Mouse (Mus musculus) hindbrain, embryonic 14.5 days (tissue): ENCODE measurements around the gene Paox. TPM values are rescaled to one million over a fixed set of nuclear protein-coding genes. Genes with fewer than 3 reads are reported as not detected.
"Not testable (repeated sequence)": the region's sequence is repeated elsewhere in the genome, so short reads cannot be mapped to it uniquely, and the experiment has no call there.

ENCODE experiments used
- ATAC-seq: fragments of 200-750 bp; cut with Nextera tagmentation; 2 replicates; pipeline ENCODE4 v1.8.0; 2017; ENCODE audit warnings: moderate number of reproducible peaks, mild to moderate bottlenecking, moderate TSS enrichment, moderate library complexity; ENCODE audit not compliant: low FRiP score
- DNase-seq: peaks from one replicate; pipeline ENCODE4 v3.0.0-alpha.2; 2015; ENCODE audit warnings: low spot score
- H3K27ac ChIP-seq: fragments of 300-500 bp; sonication (generic); 2 replicates; pipeline ENCODE4 v1.5.1; 2014; ENCODE audit warnings: mild to moderate bottlenecking, moderate library complexity
- H3K27me3 ChIP-seq: fragments of 300-500 bp; sonication (generic); 2 replicates; pipeline ENCODE4 v1.6.1; 2014; ENCODE audit warnings: mild to moderate bottlenecking, low read length, mixed read lengths; ENCODE audit not compliant: control insufficient read depth, insufficient read depth
- H3K36me3 ChIP-seq: fragments of 300-500 bp; sonication (generic); replicated peaks from 2 replicates; pipeline ENCODE4 v1.6.1; 2014; ENCODE audit not compliant: control insufficient read depth, insufficient read depth
- H3K4me1 ChIP-seq: fragments of 300-500 bp; sonication (generic); replicated peaks from 2 replicates; pipeline ENCODE4 v1.6.1; 2014; ENCODE audit warnings: antibody characterized with exemption, low read length, mixed read lengths; ENCODE audit not compliant: control insufficient read depth, insufficient read depth
- H3K4me2 ChIP-seq: fragments of 300-500 bp; sonication (generic); replicated peaks from 2 replicates; pipeline ENCODE4 v1.6.1; 2014; ENCODE audit warnings: mild to moderate bottlenecking, moderate library complexity
- H3K4me3 ChIP-seq: fragments of 300-500 bp; sonication (generic); replicated peaks from 2 replicates; pipeline ENCODE4 v1.5.1; 2014; ENCODE audit warnings: mild to moderate bottlenecking, low read length
- H3K9ac ChIP-seq: fragments of 300-500 bp; sonication (generic); 2 replicates; pipeline ENCODE4 v1.6.1; 2014
- H3K9me3 ChIP-seq: fragments of 300-500 bp; sonication (generic); 2 replicates; pipeline ENCODE4 v1.6.1; 2016; ENCODE audit warnings: low read length; ENCODE audit not compliant: control insufficient read depth
- WGBS: fragments of 180-500 bp; shearing (Covaris S2); extraction: QIAGEN DNeasy Blood & Tissue Kit; methylation state at CpG from one replicate; pipeline ENCODE4 v1.1.7; 2014; 5-methylcytosine and 5-hydroxymethylcytosine counted together
- polyA plus RNA-seq: library from polyadenylated mRNA; unstranded; fragments of >200 nt; fragmentation: Nextera tagmentation; extraction: Ambion mirVana; gene quantifications from 2 replicates; pipeline ENCODE4 v1.2.1, GENCODE M21; 2014

Paox gene
- polyA plus RNA-seq, 1 experiment from 2014 or later = 10.7 TPM

DNA sequence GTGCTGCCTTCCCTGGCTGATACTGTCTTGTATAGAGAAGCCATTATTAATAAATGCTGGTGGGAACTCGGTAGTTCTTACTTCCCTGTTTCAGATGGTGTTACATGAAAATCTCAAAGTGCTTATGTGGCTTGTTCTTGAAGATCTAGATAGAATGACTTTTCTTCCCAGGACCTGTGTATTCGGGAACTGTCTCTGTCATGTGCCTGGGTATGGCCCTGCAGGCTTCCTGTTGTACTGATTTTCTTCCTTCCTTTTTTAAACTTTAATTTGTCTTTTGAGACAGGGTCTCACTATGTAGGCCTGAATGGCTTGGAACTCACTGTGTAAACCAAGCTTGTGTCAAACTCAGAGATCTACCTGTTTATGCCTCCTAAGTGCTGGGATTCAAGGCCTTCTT, 12.3 kb downstream of the Paox start:
- no peak overlapping the region for H3K4me2 ChIP-seq
- H3K27me3 ChIP-seq = no peaks in the 10 kb centered on the region
- 84% methylated on average over 2 of the region's 2 CpGs for WGBS
- ATAC-seq = no peak
- H3K4me3 ChIP-seq = no peak overlapping the region
- H3K4me1 ChIP-seq = peaks cover 9% of the 10 kb centered on the region; the same call in 1 of the 2 replicates
- no peak overlapping the region for H3K27ac ChIP-seq
- DNase-seq = no peak
- H3K36me3 ChIP-seq = no peaks in the 10 kb centered on the region
- H3K9me3 ChIP-seq = no peaks in the 10 kb centered on the region
- no peak overlapping the region for H3K9ac ChIP-seq

DNA sequence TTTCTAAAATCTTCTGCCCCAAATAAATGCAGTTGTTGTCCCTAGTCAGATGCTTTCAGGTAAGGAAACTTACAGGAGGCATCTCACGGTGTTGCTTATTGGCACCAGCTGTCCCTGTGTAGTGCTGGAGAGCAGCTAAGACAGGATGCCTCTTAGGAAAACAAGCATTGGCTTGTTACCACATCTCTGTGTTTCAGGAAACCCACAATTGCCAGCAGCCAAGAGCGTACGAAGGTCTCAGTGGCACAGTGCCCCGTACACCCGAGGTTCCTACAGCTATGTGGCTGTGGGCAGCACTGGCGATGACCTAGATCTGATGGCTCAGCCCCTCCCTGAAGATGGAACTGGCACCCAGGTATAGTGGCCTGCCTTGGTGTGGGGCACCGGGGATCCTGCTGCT, 16.6 kb downstream of the Paox start:
- H3K27ac ChIP-seq, H3K36me3 ChIP-seq, H3K27me3 ChIP-seq, H3K4me2 ChIP-seq, H3K9ac ChIP-seq, H3K9me3 ChIP-seq, H3K4me1 ChIP-seq, H3K4me3 ChIP-seq, ATAC-seq, DNase-seq: not testable (repeated sequence)
- 96% methylated on average over 7 of the region's 7 CpGs for WGBS

DNA sequence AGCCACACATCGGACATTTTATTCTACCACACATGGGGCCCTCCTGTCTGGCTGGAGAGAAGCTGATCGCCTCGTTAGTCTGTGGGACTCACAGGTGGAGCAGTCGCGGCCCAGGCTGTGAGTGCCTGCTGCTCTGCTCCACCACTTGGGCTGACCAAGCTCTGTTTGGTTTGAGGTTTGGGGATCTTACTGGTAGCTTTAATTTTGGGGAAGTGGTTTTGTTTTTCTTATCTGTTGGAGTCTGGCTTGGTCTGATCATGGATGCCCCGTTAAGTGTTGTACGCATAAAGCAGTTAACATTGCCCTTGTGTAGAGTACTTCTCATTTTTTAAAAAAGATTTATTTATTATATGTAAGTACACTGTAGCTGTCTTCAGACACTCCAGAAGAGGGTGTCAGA, 18.4 kb downstream of the Paox start:
- ATAC-seq, H3K36me3 ChIP-seq, H3K4me2 ChIP-seq, H3K27me3 ChIP-seq, H3K9ac ChIP-seq, DNase-seq, H3K4me1 ChIP-seq, H3K9me3 ChIP-seq, H3K4me3 ChIP-seq, H3K27ac ChIP-seq: not testable (repeated sequence)
- over 99% methylated on average over 6 of the region's 7 CpGs for WGBS

DNA sequence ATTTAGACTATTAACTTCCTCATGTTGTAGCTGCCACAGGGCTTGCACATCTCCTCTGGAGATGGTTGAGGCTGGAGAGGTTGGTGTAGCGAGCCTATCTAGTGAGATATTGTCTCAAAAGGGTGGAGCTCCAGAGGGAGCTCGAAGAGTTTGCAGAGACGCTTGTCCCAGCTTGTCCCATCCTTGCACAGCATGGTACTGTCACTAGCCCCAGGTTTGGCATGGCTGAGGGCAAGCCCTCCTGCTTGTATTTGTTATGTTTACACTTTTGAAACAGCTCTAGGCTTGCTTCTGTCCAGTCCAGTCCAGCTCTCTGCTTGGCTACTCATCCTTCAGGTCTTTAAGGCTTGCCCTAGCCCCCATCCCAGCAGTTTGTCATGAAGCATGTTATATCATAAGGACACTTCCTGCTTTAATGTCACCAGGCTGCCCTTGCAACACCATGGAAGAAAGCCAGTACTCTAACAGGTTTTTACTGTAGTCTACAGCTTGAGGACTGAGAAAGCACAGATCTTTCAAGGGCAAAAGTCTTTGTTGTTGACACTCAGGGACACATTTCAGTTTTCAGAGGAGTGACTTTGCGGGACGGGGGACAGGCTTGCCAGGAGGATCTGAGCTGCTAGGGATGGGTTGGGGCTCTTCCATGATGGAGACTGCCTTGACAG, 19.6 kb downstream of the Paox start:
- Histone ChIP-seq H3K4me1 (peaks cover 4% of the 10 kb centered on the region), H3K4me3 (no peak overlapping the region), H3K4me2 (no peak overlapping the region), H3K9ac (no peak overlapping the region), H3K36me3 (no peaks in the 10 kb centered on the region), H3K9me3 (no peaks in the 10 kb centered on the region), H3K27ac (no peak overlapping the region), H3K27me3 (no peaks in the 10 kb centered on the region)
- WGBS = 86% methylated on average over 5 of the region's 5 CpGs
- ATAC-seq (no peak), DNase-seq (no peak)

DNA sequence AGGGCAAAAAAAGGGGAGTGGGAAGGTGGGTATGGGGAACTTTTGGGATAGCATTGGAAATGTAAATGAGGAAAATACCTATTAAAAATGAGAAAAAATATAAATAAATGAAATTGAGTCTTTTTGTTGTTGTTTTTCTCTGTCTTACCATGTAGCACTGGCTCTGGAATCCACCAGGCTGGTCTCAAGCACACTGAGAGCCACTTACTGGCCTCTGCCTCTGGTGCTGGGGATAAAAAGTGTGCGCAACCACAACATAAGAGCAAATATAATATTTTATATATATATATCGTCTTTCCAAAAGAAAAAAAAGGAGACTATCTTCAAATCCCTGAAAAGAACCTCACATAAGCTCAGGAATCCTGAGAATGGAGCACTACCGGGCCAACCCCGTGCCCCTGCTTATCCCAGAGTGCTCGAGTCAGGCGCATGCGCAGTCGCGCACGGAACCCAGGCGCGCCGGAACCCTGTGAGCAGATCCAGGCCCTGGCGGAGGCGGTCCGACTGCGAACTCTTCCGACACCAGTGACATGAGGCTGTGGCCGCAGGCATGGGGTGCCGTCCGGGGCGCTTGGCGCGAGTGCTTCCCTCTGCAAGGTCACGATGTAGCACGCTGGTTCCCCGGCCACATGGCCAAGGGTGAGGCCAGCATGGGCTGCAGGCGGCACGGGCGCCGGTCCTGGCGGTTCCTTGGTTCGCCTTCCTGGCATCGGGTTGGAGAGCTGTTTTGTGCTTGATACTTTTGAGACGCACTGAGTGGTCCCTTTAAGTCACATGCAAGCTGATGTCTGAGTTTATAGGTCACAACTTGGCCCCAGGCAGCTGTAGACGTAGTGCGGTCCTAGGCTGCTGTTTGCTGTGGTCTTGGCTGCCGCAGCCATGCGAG, 21.8 kb downstream of the Paox start, which contains the start of gene Mtg1:
TSS of gene Mtg1 (plus strand) at position 430 of the 886 bp plus-strand sequence.
- H3K27me3 ChIP-seq = no peaks in the 10 kb centered on the region
- H3K9me3 ChIP-seq = no peaks in the 10 kb centered on the region
- H3K4me2 ChIP-seq = peak within 1 kb of the TSS; percentile 81
- peak; percentile 98 for DNase-seq
- H3K27ac ChIP-seq = peak within 1 kb of the TSS; percentile 76
- ATAC-seq = peak; percentile 98
- no peaks in the 10 kb centered on the region for H3K36me3 ChIP-seq
- H3K4me3 ChIP-seq = peak within 1 kb of the TSS; percentile 55
- H3K4me1 ChIP-seq = peaks cover 4% of the 10 kb centered on the region
- peak within 1 kb of the TSS; percentile 74 for H3K9ac ChIP-seq
- 1% methylated on average over 39 of the region's 39 CpGs for WGBS

DNA sequence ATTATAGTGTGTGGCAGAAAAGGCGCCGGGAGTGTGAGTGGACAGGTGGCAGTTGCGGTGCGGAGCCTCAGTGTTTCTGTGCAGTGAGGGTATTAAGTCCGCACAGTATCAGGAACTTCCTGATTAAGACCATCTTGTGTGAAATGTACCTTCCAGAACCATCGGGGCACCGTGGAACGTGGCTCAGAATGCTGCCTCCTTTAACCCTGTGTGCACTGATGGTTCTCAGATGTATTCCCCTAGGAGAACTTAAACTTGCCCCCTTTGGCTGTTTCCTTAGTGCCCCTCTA, 22.4 kb downstream of the Paox start:
- Histone ChIP-seq H3K9me3 (no peaks in the 10 kb centered on the region), H3K9ac (peak overlapping the region; percentile 74), H3K4me1 (peaks cover 4% of the 10 kb centered on the region), H3K4me2 (peak overlapping the region; percentile 81), H3K27me3 (no peaks in the 10 kb centered on the region), H3K4me3 (peak overlapping the region; percentile 55), H3K36me3 (no peaks in the 10 kb centered on the region), H3K27ac (peak overlapping the region; percentile 76)
- 1% methylated on average over 8 of the region's 8 CpGs for WGBS
- no peak; the same call in 1 of the 2 replicates for ATAC-seq
- DNase-seq = no peak

DNA sequence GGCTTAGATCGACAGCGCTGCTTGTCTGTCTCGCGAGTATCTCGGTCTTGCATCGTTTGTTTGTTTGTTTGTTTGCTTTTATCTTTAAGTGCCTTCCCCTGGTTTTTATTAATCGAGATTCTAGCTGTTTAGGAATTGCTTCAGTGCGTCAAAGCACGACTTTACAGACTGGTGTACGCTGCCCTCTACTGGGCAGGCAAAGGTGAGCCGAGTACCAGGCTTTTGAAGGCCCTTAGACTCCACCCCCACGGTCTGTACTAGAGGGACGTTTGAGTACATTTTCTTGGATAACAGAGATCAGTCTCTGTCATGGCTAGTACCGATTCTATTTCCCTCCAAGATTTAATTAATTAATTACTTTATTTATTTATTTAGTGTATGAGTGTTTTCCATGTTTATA, 25.8 kb downstream of the Paox start:
- H3K4me1 ChIP-seq = peaks cover 4% of the 10 kb centered on the region
- 7% methylated on average over 14 of the region's 14 CpGs for WGBS
- DNase-seq = peak; percentile 64
- H3K27me3 ChIP-seq = no peaks in the 10 kb centered on the region
- H3K4me3 ChIP-seq = no peak overlapping the region
- H3K27ac ChIP-seq = no peak overlapping the region
- no peak overlapping the region for H3K4me2 ChIP-seq
- no peak overlapping the region for H3K9ac ChIP-seq
- ATAC-seq = no peak
- no peaks in the 10 kb centered on the region for H3K9me3 ChIP-seq
- H3K36me3 ChIP-seq = no peaks in the 10 kb centered on the region

DNA sequence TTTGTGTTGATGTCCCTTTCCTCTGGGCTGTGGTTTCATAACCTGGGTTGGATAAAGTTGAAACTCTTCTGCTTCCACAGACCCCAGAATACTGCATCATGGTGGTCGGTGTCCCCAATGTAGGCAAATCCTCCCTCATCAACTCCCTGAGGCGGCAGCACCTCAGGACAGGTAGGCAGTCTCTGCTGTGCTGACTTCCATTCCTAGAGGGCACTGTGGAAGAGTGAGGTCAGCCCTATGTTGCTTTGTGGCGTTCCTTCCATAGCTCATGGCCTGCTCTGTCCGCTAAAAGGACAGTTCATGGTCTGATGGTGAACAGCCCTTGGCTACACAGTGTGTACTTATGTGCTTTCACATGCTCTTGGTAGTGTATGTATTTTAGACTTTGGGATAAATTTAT, 29.0 kb downstream of the Paox start:
- H3K4me1 ChIP-seq = no peaks in the 10 kb centered on the region
- H3K9ac ChIP-seq = no peak overlapping the region
- H3K9me3 ChIP-seq = no peaks in the 10 kb centered on the region
- no peaks in the 10 kb centered on the region for H3K36me3 ChIP-seq
- DNase-seq (no peak), ATAC-seq (no peak)
- 78% methylated on average over 4 of the region's 4 CpGs for WGBS
- no peak overlapping the region for H3K4me2 ChIP-seq
- no peak overlapping the region for H3K4me3 ChIP-seq
- H3K27ac ChIP-seq = no peak overlapping the region
- no peaks in the 10 kb centered on the region for H3K27me3 ChIP-seq

DNA sequence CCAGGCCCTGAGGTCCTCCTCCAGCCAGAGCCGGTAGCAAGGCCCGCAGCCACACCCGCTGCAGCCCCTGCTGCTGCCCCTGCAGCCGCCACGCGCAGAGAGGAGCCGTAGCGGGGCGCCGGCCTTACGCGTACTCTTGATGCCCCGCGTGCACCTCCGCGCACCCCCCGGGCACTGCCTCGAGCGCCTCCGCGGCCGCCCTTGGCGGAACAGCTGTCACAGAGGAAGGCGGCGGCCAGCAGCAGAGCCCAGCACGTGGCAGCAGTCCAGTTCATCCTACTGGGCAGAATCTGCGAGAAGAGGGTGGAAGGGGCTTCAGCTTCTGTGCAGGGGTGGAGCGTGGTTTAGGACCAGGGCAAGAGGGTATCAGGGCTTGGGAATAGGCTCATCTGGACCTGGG, 37.8 kb downstream of the Paox start:
- peak overlapping the region; percentile 43; the same call in 1 of the 2 replicates for H3K27ac ChIP-seq
- H3K9me3 ChIP-seq = no peaks in the 10 kb centered on the region
- DNase-seq (peak; percentile 32), ATAC-seq (peak; percentile 22; the same call in 1 of the 2 replicates)
- peak overlapping the region; percentile 57 for H3K9ac ChIP-seq
- 5% methylated on average over 28 of the region's 28 CpGs for WGBS
- H3K4me1 ChIP-seq = peaks cover 16% of the 10 kb centered on the region
- peak overlapping the region; percentile 41 for H3K4me3 ChIP-seq
- peaks cover 4% of the 10 kb centered on the region; the same call in 1 of the 2 replicates for H3K27me3 ChIP-seq
- H3K36me3 ChIP-seq = no peaks in the 10 kb centered on the region
- peak overlapping the region; percentile 76 for H3K4me2 ChIP-seq
